In the genomic region with DNA sequence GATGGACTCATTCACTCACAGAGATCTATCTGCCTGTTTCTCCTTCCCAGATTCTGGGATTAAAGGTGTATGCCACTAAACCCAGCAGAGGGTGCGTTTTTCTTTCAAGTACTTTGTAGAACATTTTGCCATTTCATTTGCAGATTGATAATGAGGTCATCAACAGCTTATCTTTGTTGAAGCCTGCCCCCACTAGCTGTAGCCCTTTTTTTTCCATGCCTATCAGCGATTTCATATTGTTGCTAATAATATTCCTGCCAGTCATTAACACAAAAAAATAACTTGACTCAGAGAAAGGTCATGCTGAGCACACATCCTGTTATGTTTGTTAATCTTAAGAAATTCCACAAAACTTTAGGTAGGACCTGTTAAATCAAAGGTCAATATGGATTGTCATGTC, we compare ENCODE assay signal across 23 mouse cellular contexts. TPM values are rescaled to one million over a fixed set of nuclear protein-coding genes. Genes with fewer than 3 reads are reported as not detected.
DNase-seq lines count a peak whose midpoint lies in the region; ATAC-seq and TF ChIP-seq lines count a peak whose summit lies in the region.
"Had no signal": no experiment of that assay in that cellular context is flagged by ENCODE, and none has a peak within 500 bp of the region (broad histone marks: within the 10 kb centered on the region; RNA-seq: fewer than 3 reads in every experiment).

No protein-coding gene starts in this region.

- TF ChIP-seq CTCF in liver, postnatal 0 days (IDR thresholded peaks at IDR 0.05; ENCODE audit: low read depth): no peak
- no peak for TF ChIP-seq CTCF in ES-Bruce4 (IDR thresholded peaks at IDR 0.05; ENCODE audit: low read depth, low read length)
- TF ChIP-seq CTCF in bone marrow macrophage, adult 2 months (IDR thresholded peaks at IDR 0.05; ENCODE audit: low read depth, low read length): no peak

- H3K4me2 ChIP-seq in liver, postnatal 0 days (ENCODE audit: low read depth, low read length): no peak overlapping the region
- no peak overlapping the region for H3K4me2 ChIP-seq in liver, embryonic 12.5 days
- H3K4me2 ChIP-seq: embryonic facial prominence, embryonic 13.5 days; forebrain, embryonic 12.5 days; forebrain, embryonic 15.5 days; heart, embryonic 11.5 days; hindbrain, embryonic 12.5 days; hindbrain, embryonic 15.5 days had no signal

- WGBS in liver, postnatal 0 days (ENCODE audit: insufficient replicate concordance): 84% methylated on average over 2 of the region's 2 CpGs
- 77% methylated on average over 2 of the region's 2 CpGs for WGBS in liver, embryonic 12.5 days (ENCODE audit: insufficient replicate concordance)
- 92% methylated on average over 2 of the region's 2 CpGs for WGBS in embryonic facial prominence, embryonic 10.5 days

- H3K27me3 ChIP-seq in liver, postnatal 0 days (ENCODE audit: insufficient read depth, low read length): no peaks in the 10 kb centered on the region
- no peaks in the 10 kb centered on the region for H3K27me3 ChIP-seq in liver, embryonic 12.5 days (replicated peaks)
- H3K27me3 ChIP-seq in ES-Bruce4 (ENCODE audit: control insufficient read depth, insufficient read depth, low read length, poor library complexity, severe bottlenecking): no peaks in the 10 kb centered on the region
- H3K27me3 ChIP-seq in embryonic facial prominence, embryonic 10.5 days (replicated peaks; ENCODE audit: low read depth, poor library complexity, severe bottlenecking): no peaks in the 10 kb centered on the region
- H3K27me3 ChIP-seq: CH12.LX; embryonic facial prominence, embryonic 13.5 days; forebrain, embryonic 12.5 days; forebrain, embryonic 15.5 days; hindbrain, embryonic 12.5 days; hindbrain, embryonic 15.5 days had no signal

- H3K4me3 ChIP-seq in liver, postnatal 0 days (ENCODE audit: low read depth, low read length): no peak overlapping the region
- no peak overlapping the region for H3K4me3 ChIP-seq in liver, embryonic 12.5 days
- H3K4me3 ChIP-seq in ES-Bruce4 (ENCODE audit: low read depth, low read length): no peak overlapping the region
- H3K4me3 ChIP-seq in bone marrow macrophage, adult 2 months (ENCODE audit: insufficient read depth, low read length): no peak overlapping the region
- H3K4me3 ChIP-seq in embryonic facial prominence, embryonic 10.5 days: no peak overlapping the region
- H3K4me3 ChIP-seq: embryonic facial prominence, embryonic 13.5 days; erythroblast, embryonic 14.5 days; forebrain, embryonic 12.5 days; forebrain, embryonic 15.5 days; gastrocnemius, adult 2 months; hindbrain, embryonic 12.5 days; hindbrain, embryonic 15.5 days had no signal

- H3K9ac ChIP-seq in liver, postnatal 0 days (replicated peaks): no peak overlapping the region
- no peak overlapping the region for H3K9ac ChIP-seq in liver, embryonic 12.5 days
- no peak overlapping the region for H3K9ac ChIP-seq in ES-Bruce4 (ENCODE audit: low read depth, poor library complexity, severe bottlenecking)
- H3K9ac ChIP-seq: embryonic facial prominence, embryonic 13.5 days; forebrain, embryonic 12.5 days; forebrain, embryonic 15.5 days; hindbrain, embryonic 12.5 days; hindbrain, embryonic 15.5 days had no signal

- no peak for TF ChIP-seq EP300 in liver, postnatal 0 days (IDR thresholded peaks at IDR 0.05; ENCODE audit: low read depth)
- TF ChIP-seq EP300 in ES-Bruce4 (IDR thresholded peaks at IDR 0.05; ENCODE audit: insufficient read depth, low read depth, low read length): no peak

- H3K27ac ChIP-seq in liver, postnatal 0 days (ENCODE audit: low read depth): peak overlapping the region; percentile 44; the same call in 1 of the 2 replicates
- no peak overlapping the region for H3K27ac ChIP-seq in liver, embryonic 12.5 days
- H3K27ac ChIP-seq in ES-Bruce4 (ENCODE audit: insufficient read depth, low read length): peak overlapping the region; percentile 80; the same call in 1 of the 2 replicates
- peak overlapping the region; percentile 15; the same call in 1 of the 2 replicates for H3K27ac ChIP-seq in bone marrow macrophage, adult 2 months (ENCODE audit: insufficient read depth, low read depth, low read length)
- no peak overlapping the region for H3K27ac ChIP-seq in embryonic facial prominence, embryonic 10.5 days (replicated peaks)
- H3K27ac ChIP-seq: embryonic facial prominence, embryonic 13.5 days; forebrain, embryonic 12.5 days; forebrain, embryonic 15.5 days; hindbrain, embryonic 12.5 days; hindbrain, embryonic 15.5 days had no signal

- peaks cover 12% of the 10 kb centered on the region for H3K4me1 ChIP-seq in liver, postnatal 0 days (ENCODE audit: insufficient read depth)
- peaks cover 36% of the 10 kb centered on the region for H3K4me1 ChIP-seq in liver, embryonic 12.5 days
- H3K4me1 ChIP-seq in ES-Bruce4 (ENCODE audit: control insufficient read depth, insufficient read depth, low read length): peaks cover 2% of the 10 kb centered on the region
- H3K4me1 ChIP-seq in bone marrow macrophage, adult 2 months (ENCODE audit: control insufficient read depth, insufficient read depth, low read length): peaks cover 8% of the 10 kb centered on the region
- H3K4me1 ChIP-seq in embryonic facial prominence, embryonic 10.5 days: peaks cover 18% of the 10 kb centered on the region

- TF ChIP-seq POLR2A in ES-Bruce4 (IDR thresholded peaks at IDR 0.05; ENCODE audit: insufficient read depth, low read length): no peak
- TF ChIP-seq POLR2A in bone marrow macrophage, adult 2 months (IDR thresholded peaks at IDR 0.05; ENCODE audit: borderline replicate concordance, low read depth, low read length): no peak

- 0 out of 2 replicates have a peak, but pooled peaks cover 5% of the 10 kb centered on the region for H3K36me3 ChIP-seq in liver, postnatal 0 days (replicated peaks; ENCODE audit: insufficient read depth, low read length)
- peaks cover 23% of the 10 kb centered on the region for H3K36me3 ChIP-seq in liver, embryonic 12.5 days
- peaks cover 9% of the 10 kb centered on the region for H3K36me3 ChIP-seq in ES-Bruce4 (ENCODE audit: control insufficient read depth, insufficient read depth, low read length, poor library complexity, severe bottlenecking)
- peaks cover 19% of the 10 kb centered on the region for H3K36me3 ChIP-seq in embryonic facial prominence, embryonic 10.5 days (replicated peaks)

- peaks cover 24% of the 10 kb centered on the region for H3K9me3 ChIP-seq in liver, postnatal 0 days (ENCODE audit: low read length)
- H3K9me3 ChIP-seq in liver, embryonic 12.5 days (replicated peaks): peaks cover 13% of the 10 kb centered on the region; the same call in 1 of the 2 replicates
- peaks cover 26% of the 10 kb centered on the region for H3K9me3 ChIP-seq in ES-Bruce4 (replicated peaks; ENCODE audit: control insufficient read depth, insufficient read depth, low read length, poor library complexity, severe bottlenecking)
- no peaks in the 10 kb centered on the region for H3K9me3 ChIP-seq in embryonic facial prominence, embryonic 10.5 days
- H3K9me3 ChIP-seq: forebrain, embryonic 12.5 days; forebrain, embryonic 15.5 days; hindbrain, embryonic 15.5 days had no signal

- DNase-seq in liver, postnatal 0 days: no peak
- no peak for DNase-seq in embryonic facial prominence, embryonic 10.5 days (ENCODE audit: low spot score)
- no peak for DNase-seq in frontal cortex, postnatal 25 days (ENCODE audit: low spot score in 2 of 2)
- DNase-seq: adrenal gland, adult 2 months; adrenal gland, postnatal 14 days; cerebellum, adult 11-12 months; cerebellum, adult 9-10 months; cerebellum, postnatal 14 days; gastrocnemius, adult 2 months; gastrocnemius, postnatal 14 days; heart, adult 11 months; kidney, adult 11 months had no signal

- ATAC-seq in liver, postnatal 0 days: no peak
- ATAC-seq in liver, embryonic 12.5 days: no peak
- ATAC-seq: forebrain, embryonic 15.5 days had no signal

RNA-seq across cellular contexts. Expression of a gene that starts 2.1 kb away (rescaled TPM):
- 16.0 and 22.3 TPM in 2 replicates for polyA plus RNA-seq in liver, postnatal 0 days (2015; fragmentation: Nextera tagmentation; extraction: Ambion mirVana)
- polyA plus RNA-seq in liver, embryonic 12.5 days (2016; fragmentation: Nextera tagmentation; extraction: Ambion mirVana): 34.5 and 35.0 TPM in 2 replicates
- 90.4 and 93.9 TPM in 2 replicates for polyA plus RNA-seq in ES-Bruce4 (2011; ENCODE audit: insufficient read depth, insufficient read length, low read depth, missing spikeins)
- polyA plus RNA-seq in bone marrow macrophage, adult 2 months (2012; ENCODE audit: insufficient read depth, insufficient read length, missing spikeins): 46.4 and 50.0 TPM in 2 replicates
- polyA plus RNA-seq in embryonic facial prominence, embryonic 10.5 days (2016; fragmentation: Nextera tagmentation; extraction: Ambion mirVana): 49.9 and 53.5 TPM in 2 replicates

Comparison
In these comparisons a context has a peak if more than half of its experiments do, and no peak if none do; other contexts are left out.
1. H3K27ac ChIP-seq: peak in liver, postnatal 0 days (single experiment), ES-Bruce4 (single experiment) and bone marrow macrophage, adult 2 months (single experiment); none in liver, embryonic 12.5 days (single experiment) and embryonic facial prominence, embryonic 10.5 days (single experiment).